In the genomic region with DNA sequence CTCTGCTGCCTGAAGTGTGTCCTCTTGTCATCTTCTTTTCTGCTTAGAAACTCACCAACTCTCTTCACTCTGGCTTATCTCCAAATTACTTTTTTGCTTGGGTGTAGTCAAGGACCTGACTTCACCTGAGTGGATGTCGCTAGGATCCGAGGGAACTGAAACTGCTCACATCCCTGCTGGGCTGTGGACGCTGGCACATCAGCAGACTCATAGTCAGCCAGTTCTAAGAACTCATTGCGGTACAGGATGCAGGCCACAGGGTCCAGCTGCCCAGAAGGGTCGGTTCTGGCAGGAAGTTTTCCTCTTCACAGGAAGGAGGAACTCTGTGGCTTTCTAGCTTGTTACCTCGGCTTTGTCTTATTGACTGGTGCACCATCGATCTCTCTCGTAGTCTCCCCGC, we compare ENCODE assay signal across 27 mouse cellular contexts.
DNase-seq lines count a peak whose midpoint lies in the region; ATAC-seq lines count a peak whose summit lies in the region.
"Had no signal": no experiment of that assay in that cellular context is flagged by ENCODE, and none has a peak within 500 bp of the region (broad histone marks: within the 10 kb centered on the region; RNA-seq: fewer than 3 reads in every experiment).

No protein-coding gene starts in this region.

- H3K4me2 ChIP-seq in heart, embryonic 12.5 days, result no peak overlapping the region
- H3K4me2 ChIP-seq: embryonic facial prominence, embryonic 12.5 days; embryonic facial prominence, embryonic 15.5 days; forebrain, embryonic 15.5 days; heart, embryonic 11.5 days; heart, embryonic 15.5 days; hindbrain, embryonic 13.5 days; intestine, embryonic 15.5 days had no signal

- ATAC-seq in heart, embryonic 12.5 days (ENCODE audit: insufficient number of reproducible peaks, low FRiP score), result no peak
- peak; percentile 45; the same call in 1 of the 2 replicates for ATAC-seq in common myeloid progenitor, adult 5-6 weeks (replicated peaks; ENCODE audit: low read depth, poor library complexity, severe bottlenecking)
- ATAC-seq in megakaryocyte progenitor cell, adult 5-6 weeks (replicated peaks; ENCODE audit: poor library complexity), result peak; percentile 23
- ATAC-seq in frontal cortex, adult (ENCODE audit: low TSS enrichment), result no peak
- no peak for ATAC-seq in activated CD4-positive, CD25-positive, alpha-beta regulatory T cell, adult 4 months
- ATAC-seq: forebrain, embryonic 15.5 days; hindbrain, embryonic 16.5 days; intestine, embryonic 15.5 days had no signal

- no peak overlapping the region for H3K4me3 ChIP-seq in heart, embryonic 12.5 days
- H3K4me3 ChIP-seq: embryonic facial prominence, embryonic 12.5 days; embryonic facial prominence, embryonic 15.5 days; forebrain, embryonic 15.5 days; heart, adult 2 months; heart, embryonic 15.5 days; hindbrain, embryonic 10.5 days; hindbrain, embryonic 13.5 days; intestine, embryonic 15.5 days had no signal

- no peaks in the 10 kb centered on the region for H3K36me3 ChIP-seq in heart, embryonic 12.5 days
- H3K36me3 ChIP-seq: embryonic facial prominence, embryonic 12.5 days; embryonic facial prominence, embryonic 15.5 days; forebrain, embryonic 15.5 days; heart, embryonic 15.5 days; hindbrain, embryonic 10.5 days; hindbrain, embryonic 13.5 days; intestine, embryonic 15.5 days had no signal

- H3K9ac ChIP-seq in heart, embryonic 12.5 days, result no peak overlapping the region
- H3K9ac ChIP-seq: embryonic facial prominence, embryonic 12.5 days; embryonic facial prominence, embryonic 15.5 days; forebrain, embryonic 15.5 days; heart, embryonic 15.5 days; hindbrain, embryonic 13.5 days; intestine, embryonic 15.5 days had no signal

- DNase-seq in heart, adult 11 months, result peak; percentile 81
- DNase-seq in A20 (ENCODE audit: low read depth, low spot score), result peak; percentile 13
- no peak for DNase-seq in left cerebral cortex, postnatal 10 days (ENCODE audit: extremely low spot score in 1 of 2, low spot score in 2 of 2)
- DNase-seq: adrenal gland, adult 8-10 months; adrenal gland, postnatal 25 days; B cell, adult 2 months; cerebellum, adult 18-20 months; cerebellum, adult 9-10 months; cerebellum, postnatal 14 days; gastrocnemius, postnatal 14 days; heart, adult 2 months; heart, postnatal 10 days; heart, postnatal 36 days had no signal

- no peaks in the 10 kb centered on the region for H3K4me1 ChIP-seq in heart, embryonic 12.5 days (replicated peaks)
- H3K4me1 ChIP-seq: embryonic facial prominence, embryonic 12.5 days; embryonic facial prominence, embryonic 15.5 days; heart, embryonic 15.5 days; intestine, embryonic 15.5 days had no signal

- WGBS in heart, embryonic 12.5 days, result 67% methylated on average over 9 of the region's 9 CpGs

- no peaks in the 10 kb centered on the region for H3K9me3 ChIP-seq in heart, embryonic 12.5 days (replicated peaks)
- H3K9me3 ChIP-seq: embryonic facial prominence, embryonic 12.5 days; embryonic facial prominence, embryonic 15.5 days; forebrain, embryonic 15.5 days; heart, embryonic 15.5 days; hindbrain, embryonic 10.5 days; hindbrain, embryonic 13.5 days; intestine, embryonic 15.5 days had no signal

- no peak overlapping the region for H3K27ac ChIP-seq in heart, embryonic 12.5 days (ENCODE audit: poor library complexity, severe bottlenecking)
- H3K27ac ChIP-seq: embryonic facial prominence, embryonic 12.5 days; embryonic facial prominence, embryonic 15.5 days; forebrain, embryonic 15.5 days; heart, adult 2 months; heart, embryonic 15.5 days; hindbrain, embryonic 10.5 days; hindbrain, embryonic 13.5 days; intestine, embryonic 15.5 days had no signal

- intact Hi-C loops in left cerebral cortex, postnatal 10 days (cut with DNase I), result no loop called here

- H3K27me3 ChIP-seq in heart, embryonic 12.5 days (replicated peaks), result no peaks in the 10 kb centered on the region
- H3K27me3 ChIP-seq: embryonic facial prominence, embryonic 12.5 days; embryonic facial prominence, embryonic 15.5 days; heart, embryonic 15.5 days; intestine, embryonic 15.5 days had no signal

Comparison
In these comparisons a context has a peak if more than half of its experiments do, and no peak if none do; other contexts are left out.
1. DNase-seq: peak in heart, adult 11 months (single experiment) and A20 (single experiment); none in left cerebral cortex, postnatal 10 days (0 of 2).
2. ATAC-seq: peak in common myeloid progenitor, adult 5-6 weeks (single experiment) and megakaryocyte progenitor cell, adult 5-6 weeks (single experiment); none in heart, embryonic 12.5 days (single experiment), frontal cortex, adult (single experiment) and activated CD4-positive, CD25-positive, alpha-beta regulatory T cell, adult 4 months (single experiment).